Mouse (Mus musculus) cerebellum, adult (tissue): ENCODE results near the gene Hs6st3.

Experiments used
- ATAC-seq: cut with Nextera tagmentation; 2 replicates; pipeline ENCODE4 v1.9.2; 2017; ENCODE audit warnings: mild to moderate bottlenecking, moderate library complexity, mixed read lengths; ENCODE audit not compliant: insufficient number of reproducible peaks, low FRiP score, low TSS enrichment

The Hs6st3 gene

GRCm38 (mm10) chr14:119849338-119849737, 711.2 kb downstream of the Hs6st3 start:
- no peak for ATAC-seq

- peak; percentile 72 for ATAC-seq
Observed at GRCm38 (mm10) chr14:119852139-119852538, 714.0 kb downstream of the Hs6st3 start.

GRCm38 (mm10) chr14:119857338-119858291, 719.5 kb downstream of the Hs6st3 start:
- ATAC-seq, result 0 out of 2 replicates have a peak, but pooled peaks have one; percentile 26

- ATAC-seq, result no peak
Observed at GRCm38 (mm10) chr14:119873617-119874016, 735.5 kb downstream of the Hs6st3 start.

GRCm38 (mm10) chr14:119892922-119893321, 754.8 kb downstream of the Hs6st3 start:
- no peak for ATAC-seq

GRCm38 (mm10) chr14:119895097-119895496, 757.0 kb downstream of the Hs6st3 start:
- no peak for ATAC-seq

- 0 out of 2 replicates have a peak, but pooled peaks have one; percentile 26 for ATAC-seq
Observed at GRCm38 (mm10) chr14:119895765-119896465, 757.8 kb downstream of the Hs6st3 start.

- ATAC-seq, result no peak
Observed at GRCm38 (mm10) chr14:119902486-119902885, 764.3 kb downstream of the Hs6st3 start.

- ATAC-seq, result no peak
Observed at GRCm38 (mm10) chr14:119908032-119908675, 770.0 kb downstream of the Hs6st3 start.

GRCm38 (mm10) chr14:119914508-119914907, 776.4 kb downstream of the Hs6st3 start:
- ATAC-seq, result no peak

GRCm38 (mm10) chr14:119918281-119919034, 780.3 kb downstream of the Hs6st3 start:
- ATAC-seq, result no peak

GRCm38 (mm10) chr14:119919177-119919576, 781.0 kb downstream of the Hs6st3 start:
- ATAC-seq, result no peak
